Mouse (Mus musculus) skeletal muscle tissue, postnatal 0 days (tissue): ENCODE results near the gene Ramp2. TPM values are rescaled to one million over a fixed set of nuclear protein-coding genes. Genes with fewer than 3 reads are reported as not detected.

Experiments
- polyA plus RNA-seq: library from polyadenylated mRNA; unstranded; fragments of >200 nt; fragmentation: Nextera tagmentation; extraction: Ambion mirVana; gene quantifications from 2 replicates; pipeline ENCODE4 v1.2.1, GENCODE M21; 2015

Gene Ramp2
- 98.1 and 102 TPM in 2 replicates for polyA plus RNA-seq

GRCm38 (mm10) chr11:101245855-101246701 lies at the start of gene Ramp2:
Ramp2 (plus strand) TSS chr11:101246028.

DNA sequence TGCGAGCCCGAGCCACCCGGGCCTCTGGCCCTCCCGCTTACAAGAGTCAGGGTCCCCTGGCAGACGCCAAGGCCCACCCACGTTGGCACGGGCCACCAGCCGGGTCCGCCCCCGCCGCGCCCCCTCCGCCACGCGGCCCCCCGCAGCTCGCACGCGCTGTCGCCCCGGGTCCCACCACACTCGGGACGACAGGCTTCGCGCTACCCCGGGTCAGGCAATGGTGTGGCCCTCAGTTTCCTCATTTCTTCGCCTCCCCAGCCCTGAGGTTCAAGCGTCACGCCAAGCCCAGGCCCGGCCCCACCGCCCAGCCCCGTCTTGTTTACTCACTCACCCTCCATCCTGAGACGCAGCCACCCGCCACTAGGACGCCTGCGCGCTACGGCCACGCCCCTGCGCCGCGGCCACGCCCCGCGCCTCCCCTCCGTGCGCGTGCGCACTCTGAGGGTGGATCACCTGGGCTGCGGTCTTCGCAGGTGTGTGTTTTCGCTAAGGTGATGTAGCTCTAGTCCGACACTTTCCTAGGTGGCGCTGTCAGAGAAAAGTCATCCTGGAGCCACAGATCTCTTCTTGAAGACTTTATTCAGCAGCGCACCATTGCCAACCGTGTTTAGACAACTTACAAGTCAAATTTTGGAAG lies 19.6 kb upstream of the Ramp2 start, which contains the start of gene Ezh1:
Gene Ezh1, minus strand, starts transcription at position 399 of the 637 bp plus-strand sequence.

GRCm38 (mm10) chr11:101253613-101254389 lies 8.0 kb downstream of the Ramp2 start, which contains the start of gene Vps25:
Vps25 (plus strand) TSS chr11:101253707.

GRCm38 (mm10) chr11:101259948-101260825 lies 14.4 kb downstream of the Ramp2 start, which contains the start of gene Wnk4:
Wnk4 (plus strand) TSS chr11:101260567.

GRCm38 (mm10) chr11:101278223-101279192 lies 32.7 kb downstream of the Ramp2 start, which contains the start of the genes Cntd1 and Coa3:
Cntd1 (plus strand) TSS chr11:101279012.
Coa3 (minus strand) TSS chr11:101279114.

DNA sequence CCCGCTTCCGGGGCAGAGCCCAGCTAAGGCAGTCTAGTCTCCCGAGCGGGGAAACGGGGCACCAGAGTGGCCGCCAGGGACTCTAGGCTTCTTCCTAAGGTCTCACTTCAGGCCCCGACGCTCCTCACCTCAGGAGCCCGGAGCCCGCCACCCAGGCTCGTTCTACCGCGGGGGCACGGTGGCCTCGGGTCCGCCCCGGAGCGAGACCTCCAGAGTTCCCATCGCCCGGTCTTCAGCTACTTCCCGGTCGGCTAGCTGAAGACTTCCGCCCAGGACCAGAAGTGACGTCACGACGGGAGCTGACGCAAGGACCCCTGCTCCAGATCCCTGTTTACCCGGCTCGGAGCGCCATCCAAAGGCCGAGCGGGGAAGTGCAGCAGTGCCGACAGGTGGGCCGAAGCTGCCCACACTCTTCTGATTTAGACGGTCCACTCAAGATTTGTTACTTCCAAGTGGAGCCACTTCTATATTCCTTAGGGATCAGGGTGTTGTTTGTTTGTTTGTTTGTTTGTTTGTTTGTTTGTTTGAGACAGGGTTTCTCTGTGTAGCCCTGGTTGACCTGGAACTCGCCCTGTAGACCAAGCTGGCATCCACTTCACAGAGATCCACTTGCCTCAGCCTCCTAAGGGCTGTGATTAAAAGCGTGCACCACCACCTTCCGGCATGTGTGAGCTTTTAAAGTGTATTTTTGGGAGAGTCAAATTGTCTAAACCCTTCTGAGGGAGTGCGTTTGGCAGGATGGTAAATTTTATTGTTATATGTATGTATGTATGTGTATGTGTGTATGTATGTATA lies 56.4 kb downstream of the Ramp2 start, which contains the start of gene Becn1:
Gene Becn1, minus strand, starts transcription at position 283 of the 795 bp plus-strand sequence.

Other genes starting within 250 kb of the Ramp2 start
- 36.1 and 37.8 TPM in 2 replicates for gene Atp6v0a1, start 236.6 kb upstream of the Ramp2 start, polyA plus RNA-seq
- 8.8 and 11.4 TPM in 2 replicates for gene Naglu, start 176.0 kb upstream of the Ramp2 start, polyA plus RNA-seq
- gene Hsd17b1, start 167.6 kb upstream of the Ramp2 start, polyA plus RNA-seq: not detected in 2 replicates
- gene Coasy, start 163.5 kb upstream of the Ramp2 start, polyA plus RNA-seq: 15.5 and 25.7 TPM in 2 replicates
- 21.8 and 26.3 TPM in 2 replicates for gene Mlx, start 158.8 kb upstream of the Ramp2 start, polyA plus RNA-seq
- gene Psmc3ip, start 150.6 kb upstream of the Ramp2 start, polyA plus RNA-seq: 5.7 and 7.6 TPM in 2 replicates
- gene Retreg3, start 126.1 kb upstream of the Ramp2 start, polyA plus RNA-seq: 14.9 TPM in 2 replicates
- gene Tubg1, start 126.1 kb upstream of the Ramp2 start, polyA plus RNA-seq: 26.9 and 31.9 TPM in 2 replicates
- gene Tubg2, start 90.1 kb upstream of the Ramp2 start, polyA plus RNA-seq: 2.2 and 2.7 TPM in 2 replicates
- gene Cntnap1, start 75.5 kb upstream of the Ramp2 start, polyA plus RNA-seq: 0.50 and 0.59 TPM in 2 replicates
- gene Plekhh3, start 74.7 kb upstream of the Ramp2 start, polyA plus RNA-seq: 16.0 and 20.6 TPM in 2 replicates
- gene Ccr10, start 70.6 kb upstream of the Ramp2 start, polyA plus RNA-seq: 0.32 and 0.35 TPM in 2 replicates
- gene Ezh1, start 19.6 kb upstream of the Ramp2 start, polyA plus RNA-seq: 10.7 and 14.2 TPM in 2 replicates
- 54.8 and 66.6 TPM in 2 replicates for gene Vps25, start 7.7 kb downstream of the Ramp2 start, polyA plus RNA-seq
- 1.5 and 1.7 TPM in 2 replicates for gene Wnk4, start 14.5 kb downstream of the Ramp2 start, polyA plus RNA-seq
- gene Cntd1, start 33.0 kb downstream of the Ramp2 start, polyA plus RNA-seq: 0.24 and 0.41 TPM in 2 replicates
- 145 and 147 TPM in 2 replicates for gene Coa3, start 33.1 kb downstream of the Ramp2 start, polyA plus RNA-seq
- 69.9 and 72.6 TPM in 2 replicates for gene Becn1, start 56.3 kb downstream of the Ramp2 start, polyA plus RNA-seq
- 44.9 and 53.1 TPM in 2 replicates for gene Psme3, start 70.2 kb downstream of the Ramp2 start, polyA plus RNA-seq
- gene Aoc2, start 79.0 kb downstream of the Ramp2 start, polyA plus RNA-seq: 0.06 and 0.23 TPM in 2 replicates
- 4.1 and 8.1 TPM in 2 replicates for gene Aoc3, start 84.6 kb downstream of the Ramp2 start, polyA plus RNA-seq
- 0.09 TPM in 1 of 2 replicates, not detected in the other for gene G6pc, start 121.5 kb downstream of the Ramp2 start, polyA plus RNA-seq
- 25.4 and 25.7 TPM in 2 replicates for gene Aarsd1, start 171.6 kb downstream of the Ramp2 start, polyA plus RNA-seq
- gene Gm27029, start 178.8 kb downstream of the Ramp2 start, polyA plus RNA-seq: 3.9 and 7.0 TPM in 2 replicates
- gene Rundc1, start 179.1 kb downstream of the Ramp2 start, polyA plus RNA-seq: 8.9 and 9.2 TPM in 2 replicates
- gene Ptges3l, start 179.3 kb downstream of the Ramp2 start, polyA plus RNA-seq: 143 and 148 TPM in 2 replicates
- gene Rpl27, start 196.3 kb downstream of the Ramp2 start, polyA plus RNA-seq: 221 and 229 TPM in 2 replicates
- 14.9 and 17.1 TPM in 2 replicates for gene Ifi35, start 202.4 kb downstream of the Ramp2 start, polyA plus RNA-seq
- gene Rnd2, start 219.0 kb downstream of the Ramp2 start, polyA plus RNA-seq: 3.0 and 3.9 TPM in 2 replicates
- 22.7 and 30.2 TPM in 2 replicates for gene Vat1, start 220.2 kb downstream of the Ramp2 start, polyA plus RNA-seq